Mouse (Mus musculus) megakaryocyte-erythroid progenitor cell, adult 5 weeks (primary cell): ENCODE data around the gene Dusp22. TPM values are rescaled to one million over a fixed set of nuclear protein-coding genes. Genes with fewer than 3 reads are reported as not detected.

Source experiments
- polyA plus RNA-seq: library from polyadenylated mRNA; stranded (reverse); fragments of >175 nt; gene quantifications from 2 replicates; pipeline ENCODE4 v1.2.3, GENCODE M21; 2012

Dusp22 gene
- 1.8 and 2.6 TPM in 2 replicates for polyA plus RNA-seq

GRCm38 (mm10) chr13:30659613-30660505 lies at the start of gene Dusp22:
Gene Dusp22 (plus strand): TSS chr13:30659999.

GRCm38 (mm10) chr13:30749021-30749556 lies 89.3 kb downstream of the Dusp22 start, which contains the start of gene Irf4:
Gene Irf4 (plus strand): TSS chr13:30749226.

Other genes with a start within 250 kb of the Dusp22 start
- gene Uqcrfs1, start 114.6 kb upstream of the Dusp22 start, polyA plus RNA-seq = 106 and 112 TPM in 2 replicates
- 0.66 and 1.2 TPM in 2 replicates for gene Irf4, start 89.2 kb downstream of the Dusp22 start, polyA plus RNA-seq